Mouse (Mus musculus): ENCODE measurements around the gene Gm13697.
"Not testable (repeated sequence)": the region's sequence is repeated elsewhere in the genome, so short reads cannot be mapped to it uniquely, and the experiment has no call there.

Gene Gm13697

GRCm38 (mm10) chr2:83984443-83984842 lies at the start of gene Gm13697:
Gene Gm13697 (plus strand): TSS chr2:83984743.
- not testable (repeated sequence) for DNase-seq (ENCODE audit: low spot score in 2 of 2)

GRCm38 (mm10) chr2:83940931-83941361 lies 43.6 kb upstream of the Gm13697 start, which contains the start of gene Zswim2:
Gene Zswim2 (minus strand): TSS chr2:83941228.
- peak; percentile 78 to 83 for DNase-seq (ENCODE audit: low spot score in 2 of 2)

- no peak for DNase-seq (ENCODE audit: low spot score in 2 of 2)
Observed at GRCm38 (mm10) chr2:83941378-83941777, 43.2 kb upstream of the Gm13697 start.

GRCm38 (mm10) chr2:83941792-83942191 lies 42.8 kb upstream of the Gm13697 start:
- no peak for DNase-seq (ENCODE audit: low spot score in 2 of 2)

GRCm38 (mm10) chr2:83955393-83955792 lies 29.1 kb upstream of the Gm13697 start, which contains the start of gene Gm13698:
Gene Gm13698 (plus strand): TSS chr2:83955693.
- DNase-seq (ENCODE audit: low spot score in 2 of 2) = not testable (repeated sequence)

- DNase-seq (ENCODE audit: low spot score in 2 of 2) = not testable (repeated sequence)
Observed at GRCm38 (mm10) chr2:83961203-83961602, 23.3 kb upstream of the Gm13697 start, which contains the start of gene Gm13693. Gene Gm13693 (plus strand): TSS chr2:83961503.

- DNase-seq (ENCODE audit: low spot score in 2 of 2) = not testable (repeated sequence)
Observed at GRCm38 (mm10) chr2:83967013-83967412, 17.5 kb upstream of the Gm13697 start, which contains the start of gene Gm13695. Gene Gm13695 (plus strand): TSS chr2:83967313.

GRCm38 (mm10) chr2:83972823-83973222 lies 11.7 kb upstream of the Gm13697 start, which contains the start of gene Gm13696:
Gene Gm13696 (plus strand): TSS chr2:83973123.
- not testable (repeated sequence) for DNase-seq (ENCODE audit: low spot score in 2 of 2)

- DNase-seq (ENCODE audit: low spot score in 2 of 2) = not testable (repeated sequence)
Observed at GRCm38 (mm10) chr2:83978633-83979032, 5.9 kb upstream of the Gm13697 start, which contains the start of gene Gm13694. Gene Gm13694 (plus strand): TSS chr2:83978933.

- DNase-seq (ENCODE audit: low spot score in 2 of 2) = not testable (repeated sequence)
Observed at GRCm38 (mm10) chr2:83990253-83990652, 5.7 kb downstream of the Gm13697 start, which contains the start of gene Gm13691. Gene Gm13691 (plus strand): TSS chr2:83990553.

- DNase-seq (ENCODE audit: low spot score in 2 of 2) = not testable (repeated sequence)
Observed at GRCm38 (mm10) chr2:83993639-83994255, 9.2 kb downstream of the Gm13697 start.

GRCm38 (mm10) chr2:83994526-83994925 lies 10.0 kb downstream of the Gm13697 start:
- DNase-seq (ENCODE audit: low spot score in 2 of 2) = not testable (repeated sequence)

- no peak for DNase-seq (ENCODE audit: low spot score in 2 of 2)
Observed at GRCm38 (mm10) chr2:84008913-84009312, 24.4 kb downstream of the Gm13697 start.

GRCm38 (mm10) chr2:84009818-84010217 lies 25.3 kb downstream of the Gm13697 start:
- DNase-seq (ENCODE audit: low spot score in 2 of 2) = no peak

GRCm38 (mm10) chr2:84014572-84014971 lies 30.0 kb downstream of the Gm13697 start:
- no peak for DNase-seq (ENCODE audit: low spot score in 2 of 2)

GRCm38 (mm10) chr2:84016291-84016690 lies 31.7 kb downstream of the Gm13697 start:
- DNase-seq (ENCODE audit: low spot score in 2 of 2) = not testable (repeated sequence)

- no peak for DNase-seq (ENCODE audit: low spot score in 2 of 2)
Observed at GRCm38 (mm10) chr2:84018330-84018729, 33.8 kb downstream of the Gm13697 start.

- no peak for DNase-seq (ENCODE audit: low spot score in 2 of 2)
Observed at GRCm38 (mm10) chr2:84019519-84020305, 35.2 kb downstream of the Gm13697 start.

- DNase-seq (ENCODE audit: low spot score in 2 of 2) = no peak
Observed at GRCm38 (mm10) chr2:84021930-84022329, 37.4 kb downstream of the Gm13697 start.

- DNase-seq (ENCODE audit: low spot score in 2 of 2) = no peak
Observed at GRCm38 (mm10) chr2:84022905-84023304, 38.4 kb downstream of the Gm13697 start.

GRCm38 (mm10) chr2:84023319-84023718 lies 38.8 kb downstream of the Gm13697 start:
- no peak for DNase-seq (ENCODE audit: low spot score in 2 of 2)

- no peak for DNase-seq (ENCODE audit: low spot score in 2 of 2)
Observed at GRCm38 (mm10) chr2:84025217-84025616, 40.7 kb downstream of the Gm13697 start.

Measured in frontal cortex, postnatal 14 days (tissue).